Mouse (Mus musculus): ENCODE measurements at regions not wholly inside any gene's neighbourhood (a gene's known extent, or its start where the extent isn't known, plus 50 kb on each side); places are given as distances from the start of the nearest gene placed in this dataset.

DNA sequence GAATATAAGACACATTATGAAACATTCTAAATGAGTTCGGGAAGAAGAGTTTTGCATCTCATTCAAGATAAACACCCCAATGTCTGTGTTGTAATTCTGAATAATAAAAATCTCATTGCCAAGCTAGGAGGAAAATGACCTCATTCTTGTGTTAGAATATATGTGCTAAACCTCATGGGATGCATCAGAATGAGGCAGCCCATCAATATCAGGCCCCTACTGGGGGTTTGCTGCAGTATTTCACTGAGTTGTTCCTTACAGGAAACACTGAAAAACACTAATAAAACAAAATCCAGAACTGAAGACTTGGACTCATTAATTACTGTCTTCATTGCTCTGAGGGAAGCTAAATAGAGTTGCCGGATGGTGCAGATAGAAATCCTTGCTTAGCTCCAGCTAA is 111.6 kb upstream of the Gm11983 start:
- in situ Hi-C loops (cut with MboI; ENCODE audit: low pct_unique_long_range_greater_than_20kb in 1 of 2, low sequenced_read_pairs in 2 of 2, unreplicated experiment in 1 of 2) = no loop called here

DNA sequence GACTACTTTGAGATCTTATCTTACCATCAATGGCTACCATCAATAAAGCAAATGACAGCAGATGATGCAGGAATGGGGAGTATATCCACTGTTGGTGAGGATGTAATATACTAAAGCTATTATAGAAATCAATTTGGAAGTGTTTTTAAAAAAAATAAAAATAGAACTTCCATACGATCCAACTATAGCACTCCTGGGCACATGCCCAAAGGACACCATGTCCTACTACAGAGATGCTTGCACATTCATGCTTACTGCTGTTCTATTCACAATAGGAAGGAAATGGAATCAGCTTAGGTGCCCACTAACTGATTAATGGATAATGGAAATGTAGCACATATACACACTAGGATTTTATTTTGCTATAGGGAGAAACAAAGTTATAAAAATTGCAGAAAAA is 96.7 kb upstream of the Gm11983 start:
- in situ Hi-C loops (cut with MboI; ENCODE audit: low pct_unique_long_range_greater_than_20kb in 1 of 2, low sequenced_read_pairs in 2 of 2, unreplicated experiment in 1 of 2) = no loop called here

DNA sequence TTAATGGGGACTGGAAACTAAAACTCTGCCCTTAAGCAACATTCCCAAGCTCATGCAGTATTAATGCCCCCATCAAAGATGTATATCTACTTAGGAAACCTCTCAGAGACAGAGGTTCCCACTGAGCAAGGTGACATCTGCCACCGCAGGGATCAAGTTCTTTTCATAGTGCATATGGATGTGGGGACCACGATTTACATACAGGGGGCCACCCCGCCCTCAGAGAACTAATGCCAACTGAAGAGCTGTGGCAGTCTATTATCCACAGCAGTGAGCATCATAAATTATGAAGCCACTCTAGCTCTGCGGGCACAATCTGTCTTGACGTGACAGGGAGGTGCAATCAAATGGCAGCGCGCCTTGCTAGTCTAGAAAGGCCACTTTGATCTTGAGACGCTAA is 88.6 kb upstream of the Gm11983 start:
- in situ Hi-C loops (cut with MboI; ENCODE audit: low pct_unique_long_range_greater_than_20kb in 1 of 2, low sequenced_read_pairs in 2 of 2, unreplicated experiment in 1 of 2) = no loop called here

- in situ Hi-C loops (cut with MboI; ENCODE audit: low pct_unique_long_range_greater_than_20kb in 1 of 2, low sequenced_read_pairs in 2 of 2, unreplicated experiment in 1 of 2) = no loop called here
Observed at GRCm38 (mm10) chr11:6924476-6924875, 87.0 kb upstream of the Gm11983 start.

DNA sequence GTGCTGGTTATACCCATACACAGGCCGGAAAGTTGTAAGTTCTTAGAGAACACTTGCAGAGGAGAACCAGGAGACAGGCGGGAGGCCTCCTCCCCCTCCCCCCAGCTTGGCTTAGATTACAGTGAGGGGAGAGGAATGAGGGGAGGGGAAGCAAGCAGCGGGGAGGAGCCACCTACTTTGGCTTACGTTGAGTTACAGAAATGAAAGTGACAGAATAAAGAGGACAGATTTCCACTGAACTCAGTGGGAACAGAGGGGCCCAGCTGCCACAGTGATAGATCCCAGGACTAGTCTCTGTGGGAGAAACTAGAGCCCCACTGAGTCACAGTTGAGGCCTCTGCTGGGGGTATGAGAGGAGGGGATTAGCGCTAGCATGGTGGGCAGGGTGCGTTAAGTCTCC is 86.5 kb upstream of the Gm11983 start:
- in situ Hi-C loops (cut with MboI; ENCODE audit: low pct_unique_long_range_greater_than_20kb in 1 of 2, low sequenced_read_pairs in 2 of 2, unreplicated experiment in 1 of 2) = no loop called here

- in situ Hi-C loops (cut with MboI; ENCODE audit: low pct_unique_long_range_greater_than_20kb in 1 of 2, low sequenced_read_pairs in 2 of 2, unreplicated experiment in 1 of 2) = no loop called here
Observed at GRCm38 (mm10) chr11:6918546-6918945, 81.1 kb upstream of the Gm11983 start.

- in situ Hi-C loops (cut with MboI; ENCODE audit: low pct_unique_long_range_greater_than_20kb in 1 of 2, low sequenced_read_pairs in 2 of 2, unreplicated experiment in 1 of 2) = no loop called here
Observed at GRCm38 (mm10) chr11:6905630-6906029, 68.2 kb upstream of the Gm11983 start.

DNA sequence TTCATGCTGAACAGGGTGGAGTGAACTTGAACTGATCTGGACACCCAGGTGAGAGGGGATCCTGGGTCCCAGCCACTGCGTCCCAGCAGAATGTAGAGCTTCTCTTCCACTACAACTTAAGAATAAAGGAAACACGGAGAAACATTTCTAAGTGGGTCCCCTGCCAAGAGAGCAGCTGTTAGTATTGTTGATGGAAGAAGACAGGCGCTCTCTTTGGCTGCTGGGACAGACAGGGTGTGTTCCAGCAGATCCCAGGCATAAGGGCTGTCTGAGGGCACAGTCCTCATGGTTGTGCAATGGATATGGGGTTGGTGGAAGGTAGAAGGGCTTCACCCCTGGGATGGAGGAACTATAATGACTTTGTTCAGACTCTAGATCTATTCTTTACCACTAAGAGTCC is 65.5 kb upstream of the Gm11983 start:
- in situ Hi-C loops (cut with MboI; ENCODE audit: low pct_unique_long_range_greater_than_20kb in 1 of 2, low sequenced_read_pairs in 2 of 2, unreplicated experiment in 1 of 2) = no loop called here

- in situ Hi-C loops (cut with MboI; ENCODE audit: low pct_unique_long_range_greater_than_20kb in 1 of 2, low sequenced_read_pairs in 2 of 2, unreplicated experiment in 1 of 2) = no loop called here
Observed at GRCm38 (mm10) chr11:6902271-6902670, 64.8 kb upstream of the Gm11983 start.

GRCm38 (mm10) chr11:6900769-6901481 is 63.5 kb upstream of the Gm11983 start:
- in situ Hi-C loops (cut with MboI; ENCODE audit: low pct_unique_long_range_greater_than_20kb in 1 of 2, low sequenced_read_pairs in 2 of 2, unreplicated experiment in 1 of 2) = no loop called here

DNA sequence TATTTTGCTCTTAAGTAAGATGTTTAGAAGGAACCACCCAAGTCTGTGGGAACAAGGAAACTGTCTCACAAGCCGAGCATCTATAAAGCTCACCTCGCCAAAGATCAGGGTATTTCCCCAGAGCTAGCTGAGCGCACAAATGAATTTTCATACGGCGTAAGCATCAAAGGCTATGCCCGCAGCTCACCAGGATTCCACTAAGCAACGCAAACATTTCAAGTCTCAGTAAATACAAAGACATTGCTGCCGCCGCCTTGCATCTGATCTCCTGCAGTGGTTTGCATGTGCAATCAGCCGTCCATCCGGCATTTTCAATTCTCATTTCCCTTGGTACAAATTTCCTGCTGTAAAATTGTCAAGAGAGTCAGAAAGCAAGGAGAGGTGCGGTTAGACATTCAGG is 62.9 kb upstream of the Gm11983 start:
- in situ Hi-C loops (cut with MboI; ENCODE audit: low pct_unique_long_range_greater_than_20kb in 1 of 2, low sequenced_read_pairs in 2 of 2, unreplicated experiment in 1 of 2) = no loop called here

GRCm38 (mm10) chr11:6899271-6900005 is 62.0 kb upstream of the Gm11983 start:
- in situ Hi-C loops (cut with MboI; ENCODE audit: low pct_unique_long_range_greater_than_20kb in 1 of 2, low sequenced_read_pairs in 2 of 2, unreplicated experiment in 1 of 2) = loop anchor here in 1 of 2 experiments (10.0 kb wide), 1 partner anchor 125 kb away; no protein-coding TSS in a partner anchor

GRCm38 (mm10) chr11:6898357-6899097 is 61.1 kb upstream of the Gm11983 start:
- in situ Hi-C loops (cut with MboI; ENCODE audit: low pct_unique_long_range_greater_than_20kb in 1 of 2, low sequenced_read_pairs in 2 of 2, unreplicated experiment in 1 of 2) = loop anchor here in 1 of 2 experiments (10.0 kb wide), 1 partner anchor 124 kb away; no protein-coding TSS in a partner anchor

DNA sequence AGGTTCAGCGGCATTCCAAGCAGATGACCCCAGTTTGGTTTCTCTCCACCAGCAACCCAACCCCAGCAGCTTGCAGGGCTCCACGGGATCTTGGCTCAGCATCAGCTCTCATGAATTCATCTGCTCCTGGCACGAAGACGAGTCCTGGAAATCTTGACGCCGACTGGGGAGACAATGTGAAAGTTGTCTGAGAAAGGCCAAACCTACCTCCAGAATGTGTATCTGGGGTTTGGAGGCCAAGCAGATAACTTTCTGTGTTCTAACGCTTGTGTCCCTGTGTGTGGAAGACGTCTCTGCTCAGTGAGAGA is 58.3 kb upstream of the Gm11983 start:
- in situ Hi-C loops (cut with MboI; ENCODE audit: low pct_unique_long_range_greater_than_20kb in 1 of 2, low sequenced_read_pairs in 2 of 2, unreplicated experiment in 1 of 2) = loop anchor here in 1 of 2 experiments (10.0 kb wide), 1 partner anchor 121 kb away; no protein-coding TSS in a partner anchor

GRCm38 (mm10) chr11:6894911-6895785 is 57.7 kb upstream of the Gm11983 start:
- in situ Hi-C loops (cut with MboI; ENCODE audit: low pct_unique_long_range_greater_than_20kb in 1 of 2, low sequenced_read_pairs in 2 of 2, unreplicated experiment in 1 of 2) = loop anchor here in 1 of 2 experiments (10.0 kb wide), 1 partner anchor 120 kb away; no protein-coding TSS in a partner anchor

GRCm38 (mm10) chr11:6893734-6894133 is 56.3 kb upstream of the Gm11983 start:
- in situ Hi-C loops (cut with MboI; ENCODE audit: low pct_unique_long_range_greater_than_20kb in 1 of 2, low sequenced_read_pairs in 2 of 2, unreplicated experiment in 1 of 2) = loop anchor here in 1 of 2 experiments (10.0 kb wide), 1 partner anchor 119 kb away; no protein-coding TSS in a partner anchor

GRCm38 (mm10) chr11:6893063-6893462 is 55.6 kb upstream of the Gm11983 start:
- in situ Hi-C loops (cut with MboI; ENCODE audit: low pct_unique_long_range_greater_than_20kb in 1 of 2, low sequenced_read_pairs in 2 of 2, unreplicated experiment in 1 of 2) = loop anchor here in 1 of 2 experiments (10.0 kb wide), 1 partner anchor 118 kb away; no protein-coding TSS in a partner anchor

- in situ Hi-C loops (cut with MboI; ENCODE audit: low pct_unique_long_range_greater_than_20kb in 1 of 2, low sequenced_read_pairs in 2 of 2, unreplicated experiment in 1 of 2) = loop anchor here in 1 of 2 experiments (10.0 kb wide), 1 partner anchor 116 kb away; no protein-coding TSS in a partner anchor
Observed at GRCm38 (mm10) chr11:6890450-6890849, 53.0 kb upstream of the Gm11983 start.
